Mouse (Mus musculus): ENCODE results near the gene Fam57b. TPM values are rescaled to one million over a fixed set of nuclear protein-coding genes. Genes with fewer than 3 reads are reported as not detected.
A peak's percentile ranks its signal among the peaks of the same experiment; 100 is the strongest.

The Fam57b gene
- polyA plus RNA-seq, 1 experiment = 0.08 TPM

DNA sequence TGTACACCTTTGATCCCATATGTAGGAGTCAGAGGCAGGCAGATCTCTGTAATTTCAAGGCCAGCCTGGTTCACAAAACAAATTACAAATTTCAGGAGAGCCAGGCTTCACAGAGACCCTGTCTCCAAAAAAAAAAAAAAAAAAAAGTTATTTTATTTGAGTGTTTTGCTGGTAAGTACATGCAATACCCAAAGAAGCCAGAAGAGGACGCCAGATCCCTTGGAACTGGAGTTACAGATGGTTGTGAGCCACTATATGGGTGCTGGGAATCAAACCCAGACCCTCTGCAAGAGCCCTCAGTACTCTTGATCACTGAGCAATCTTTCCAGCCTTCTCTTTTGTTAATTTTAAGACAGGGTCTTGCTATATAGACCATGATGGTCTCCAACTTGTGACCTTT is 21.4 kb downstream of the Fam57b start:
- Histone ChIP-seq H3K27me3 (ENCODE audit: control insufficient read depth, insufficient read depth, insufficient read length) (peaks cover 15% of the 10 kb centered on the region), H3K36me3 (ENCODE audit: control insufficient read depth, insufficient read depth) (no peaks in the 10 kb centered on the region)
- no peak for TF ChIP-seq USF1 (IDR thresholded peaks at IDR 0.05; ENCODE audit: low read depth)

DNA sequence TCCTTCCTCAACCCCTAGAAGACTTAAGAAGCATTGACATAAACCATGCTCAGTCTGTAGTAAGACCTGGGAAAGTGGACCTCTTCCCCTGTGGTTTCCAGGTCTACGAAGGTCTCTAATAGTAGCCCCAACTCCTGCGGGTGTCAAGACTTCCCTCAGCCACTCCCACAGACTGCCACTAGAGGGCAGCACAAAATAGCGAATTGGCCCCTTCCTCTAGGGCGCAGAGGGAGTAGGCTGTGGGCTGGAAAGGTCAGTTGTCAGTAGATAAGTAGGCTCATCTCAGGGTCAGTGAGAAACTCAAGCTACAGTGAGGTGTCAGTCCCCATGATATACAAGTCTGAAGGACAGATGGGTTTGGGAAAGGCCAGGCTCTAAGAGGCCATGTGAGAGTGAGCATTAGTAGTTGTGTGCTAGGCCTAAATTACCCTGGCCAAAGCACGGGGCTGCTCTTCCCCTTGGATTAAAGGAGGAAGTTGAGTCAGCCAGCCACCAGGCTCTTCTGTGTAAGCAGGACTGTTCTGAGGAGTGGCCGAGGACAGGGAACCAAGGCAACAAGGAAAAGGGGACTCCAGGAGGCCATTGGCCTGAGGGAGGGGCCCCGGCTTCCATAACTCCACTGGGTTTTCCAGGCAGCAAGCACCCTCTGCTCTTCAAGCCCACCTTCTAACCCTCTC is 24.5 kb downstream of the Fam57b start:
- peaks cover 37% of the 10 kb centered on the region for H3K27me3 ChIP-seq (ENCODE audit: control insufficient read depth, insufficient read depth, insufficient read length)
- H3K36me3 ChIP-seq (ENCODE audit: control insufficient read depth, insufficient read depth) = no peaks in the 10 kb centered on the region
- H3K79me3 ChIP-seq (ENCODE audit: low read depth) = no peaks in the 10 kb centered on the region
- H3K79me2 ChIP-seq (ENCODE audit: control insufficient read depth, insufficient read depth) = no peaks in the 10 kb centered on the region
- TF ChIP-seq CTCF (IDR thresholded peaks at IDR 0.05; ENCODE audit: control insufficient read depth, insufficient read depth, insufficient read length) (peak; percentile 86), FOSL1 (IDR thresholded peaks at IDR 0.05; ENCODE audit: insufficient read depth, low read length, poor library complexity, severe bottlenecking) (no peak)
- H3ac ChIP-seq (ENCODE audit: control insufficient read depth, insufficient read length, low read depth) = no peak overlapping the region
- H3K4me3 ChIP-seq (ENCODE audit: insufficient read depth, poor library complexity, severe bottlenecking) = no peak overlapping the region

More for the DNA sequence above, 21.4 kb downstream of the Fam57b start:
- Histone ChIP-seq H3K4me3 (ENCODE audit: insufficient read depth, poor library complexity, severe bottlenecking) (no peak overlapping the region), H3K79me3 (ENCODE audit: low read depth) (no peaks in the 10 kb centered on the region), H3K79me2 (ENCODE audit: control insufficient read depth, insufficient read depth) (no peaks in the 10 kb centered on the region), H3ac (ENCODE audit: control insufficient read depth, insufficient read length, low read depth) (no peak overlapping the region)

DNA sequence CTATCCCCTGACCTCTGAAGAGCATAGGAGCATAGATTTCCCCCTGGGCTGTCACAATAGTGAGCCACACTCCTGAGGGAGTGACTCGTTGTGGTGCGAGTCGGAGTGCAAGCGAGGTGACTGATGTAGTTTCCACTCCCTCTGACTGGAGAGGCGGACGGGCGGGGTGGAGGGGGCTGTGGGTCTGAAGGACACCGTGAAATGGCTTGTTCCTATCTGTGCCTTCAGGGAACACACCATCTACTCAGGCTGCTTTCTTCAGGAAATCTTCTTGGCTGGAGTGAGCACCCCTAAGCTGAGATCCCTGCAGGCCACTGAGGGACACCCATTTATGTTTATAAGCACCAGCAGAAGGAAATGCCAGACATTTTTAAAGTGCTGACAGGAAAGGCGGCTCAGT is 25.3 kb downstream of the Fam57b start:
- no peak overlapping the region for H3ac ChIP-seq (ENCODE audit: control insufficient read depth, insufficient read length, low read depth)
- no peaks in the 10 kb centered on the region for H3K79me2 ChIP-seq (ENCODE audit: control insufficient read depth, insufficient read depth)
- TF ChIP-seq MYOG (IDR thresholded peaks at IDR 0.05; ENCODE audit: control insufficient read depth, extremely low read depth, insufficient read length) (no peak), CTCF (IDR thresholded peaks at IDR 0.05; ENCODE audit: control insufficient read depth, insufficient read depth, insufficient read length) (no peak), CEBPB (IDR thresholded peaks at IDR 0.05; ENCODE audit: low read depth) (no peak), MYOD1 (IDR thresholded peaks at IDR 0.05; ENCODE audit: control insufficient read depth, insufficient read length, low read depth) (no peak), MAX (IDR thresholded peaks at IDR 0.05) (no peak), USF1 (IDR thresholded peaks at IDR 0.05; ENCODE audit: low read depth) (no peak), FOSL1 (IDR thresholded peaks at IDR 0.05; ENCODE audit: insufficient read depth, low read length, poor library complexity, severe bottlenecking) (no peak)
- no peaks in the 10 kb centered on the region for H3K79me3 ChIP-seq (ENCODE audit: low read depth)
- no peaks in the 10 kb centered on the region for H3K36me3 ChIP-seq (ENCODE audit: control insufficient read depth, insufficient read depth)
- peaks cover 45% of the 10 kb centered on the region for H3K27me3 ChIP-seq (ENCODE audit: control insufficient read depth, insufficient read depth, insufficient read length)
- H3K4me3 ChIP-seq (ENCODE audit: insufficient read depth, poor library complexity, severe bottlenecking) = no peak overlapping the region

DNA sequence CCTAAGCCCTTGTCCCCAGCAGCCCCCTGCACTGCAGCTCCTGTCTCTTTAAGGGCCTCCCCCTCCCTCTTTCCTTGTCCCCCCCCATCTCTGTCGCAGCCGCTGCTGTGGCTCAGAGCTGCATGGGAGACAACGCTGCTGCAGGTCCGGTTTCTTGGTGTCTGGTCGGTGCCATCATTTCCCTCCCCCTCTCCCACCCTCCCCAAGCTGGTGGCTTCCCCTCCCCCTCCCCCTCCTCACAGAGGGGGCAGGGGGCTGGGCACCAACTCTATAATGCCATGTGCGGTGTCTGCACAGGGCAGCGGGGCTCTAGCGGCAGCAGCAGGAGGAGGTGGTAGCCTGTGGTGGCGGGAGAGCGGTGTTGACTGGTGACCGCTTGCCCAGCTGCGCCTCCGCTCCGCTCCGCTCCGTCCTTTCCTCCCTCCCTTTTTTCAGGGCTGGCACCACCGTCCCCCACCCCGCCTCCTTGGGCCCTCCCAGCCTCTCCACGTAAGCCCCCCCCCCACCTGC is 25.8 kb downstream of the Fam57b start:
- Histone ChIP-seq H3K79me3 (ENCODE audit: low read depth) (no peaks in the 10 kb centered on the region), H3K27me3 (ENCODE audit: control insufficient read depth, insufficient read depth, insufficient read length) (peaks cover 47% of the 10 kb centered on the region), H3K4me3 (ENCODE audit: insufficient read depth, poor library complexity, severe bottlenecking) (no peak overlapping the region), H3ac (ENCODE audit: control insufficient read depth, insufficient read length, low read depth) (no peak overlapping the region), H3K79me2 (ENCODE audit: control insufficient read depth, insufficient read depth) (no peaks in the 10 kb centered on the region), H3K36me3 (ENCODE audit: control insufficient read depth, insufficient read depth) (no peaks in the 10 kb centered on the region)
- no peak for TF ChIP-seq FOSL1 (IDR thresholded peaks at IDR 0.05; ENCODE audit: insufficient read depth, low read length, poor library complexity, severe bottlenecking)
- TF ChIP-seq MYOG (IDR thresholded peaks at IDR 0.05; ENCODE audit: control insufficient read depth, extremely low read depth, insufficient read length) = no peak
- no peak for TF ChIP-seq USF1 (IDR thresholded peaks at IDR 0.05; ENCODE audit: low read depth)
- no peak for TF ChIP-seq MAX (IDR thresholded peaks at IDR 0.05)
- no peak for TF ChIP-seq MYOD1 (IDR thresholded peaks at IDR 0.05; ENCODE audit: control insufficient read depth, insufficient read length, low read depth)
- TF ChIP-seq CTCF (IDR thresholded peaks at IDR 0.05; ENCODE audit: control insufficient read depth, insufficient read depth, insufficient read length) = no peak
- TF ChIP-seq CEBPB (IDR thresholded peaks at IDR 0.05; ENCODE audit: low read depth) = no peak

DNA sequence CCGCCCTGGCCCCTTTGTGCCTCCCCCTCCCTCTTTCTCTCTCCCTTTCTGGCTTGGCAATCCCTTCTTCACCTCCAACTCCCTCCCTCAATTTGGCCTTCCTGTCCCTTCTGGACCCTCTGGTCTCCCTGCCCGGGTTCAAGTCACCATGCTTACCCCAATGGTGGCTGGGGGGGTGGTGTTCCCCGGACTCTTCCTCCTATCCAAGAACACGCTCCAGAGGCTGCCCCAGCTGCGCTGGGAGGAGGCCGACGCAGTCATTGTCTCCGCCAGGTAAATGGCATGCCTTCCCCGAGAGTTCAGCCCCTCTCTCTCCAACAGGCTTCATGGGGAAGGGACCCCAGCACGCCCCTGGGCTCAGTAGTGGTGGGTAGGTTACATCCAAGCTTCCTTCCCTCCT is 26.5 kb downstream of the Fam57b start:
- TF ChIP-seq CTCF (IDR thresholded peaks at IDR 0.05; ENCODE audit: control insufficient read depth, insufficient read depth, insufficient read length) = no peak
- no peak for TF ChIP-seq MYOG (IDR thresholded peaks at IDR 0.05; ENCODE audit: control insufficient read depth, extremely low read depth, insufficient read length)
- no peak for TF ChIP-seq MYOD1 (IDR thresholded peaks at IDR 0.05; ENCODE audit: control insufficient read depth, insufficient read length, low read depth)
- TF ChIP-seq FOSL1 (IDR thresholded peaks at IDR 0.05; ENCODE audit: insufficient read depth, low read length, poor library complexity, severe bottlenecking) = no peak
- TF ChIP-seq MAX (IDR thresholded peaks at IDR 0.05) = no peak
- no peak for TF ChIP-seq USF1 (IDR thresholded peaks at IDR 0.05; ENCODE audit: low read depth)
- TF ChIP-seq CEBPB (IDR thresholded peaks at IDR 0.05; ENCODE audit: low read depth) = no peak
- Histone ChIP-seq H3K4me3 (ENCODE audit: insufficient read depth, poor library complexity, severe bottlenecking) (no peak overlapping the region), H3K27me3 (ENCODE audit: control insufficient read depth, insufficient read depth, insufficient read length) (peaks cover 53% of the 10 kb centered on the region)

DNA sequence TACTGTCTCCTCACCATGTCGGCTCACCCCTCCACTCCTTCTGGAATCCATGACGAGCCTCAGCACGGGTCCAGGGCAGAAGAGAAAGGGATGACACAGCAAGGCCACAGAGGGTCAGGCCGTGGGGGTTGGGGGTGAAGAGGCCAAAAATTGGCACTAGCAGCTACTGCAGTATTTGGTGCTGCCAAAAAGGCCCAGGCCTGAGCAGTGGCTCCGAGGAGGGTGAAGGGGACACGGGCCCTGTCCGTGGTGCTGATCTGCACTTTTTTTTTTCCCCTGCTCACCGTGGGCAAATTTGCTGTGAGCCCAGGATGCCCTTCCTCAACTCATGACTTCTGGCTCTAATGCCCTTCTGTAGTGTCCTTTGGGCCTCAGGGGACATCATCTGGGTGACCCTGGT is 27.9 kb downstream of the Fam57b start:
- Histone ChIP-seq H3K4me3 (ENCODE audit: insufficient read depth, poor library complexity, severe bottlenecking) (no peak overlapping the region), H3K27me3 (ENCODE audit: control insufficient read depth, insufficient read depth, insufficient read length) (peaks cover 68% of the 10 kb centered on the region), H3K36me3 (ENCODE audit: control insufficient read depth, insufficient read depth) (no peaks in the 10 kb centered on the region), H3ac (ENCODE audit: control insufficient read depth, insufficient read length, low read depth) (no peak overlapping the region), H3K79me3 (ENCODE audit: low read depth) (no peaks in the 10 kb centered on the region), H3K79me2 (ENCODE audit: control insufficient read depth, insufficient read depth) (no peaks in the 10 kb centered on the region)
- TF ChIP-seq CEBPB (IDR thresholded peaks at IDR 0.05; ENCODE audit: low read depth) = no peak
- no peak for TF ChIP-seq MYOD1 (IDR thresholded peaks at IDR 0.05; ENCODE audit: control insufficient read depth, insufficient read length, low read depth)
- no peak for TF ChIP-seq CTCF (IDR thresholded peaks at IDR 0.05; ENCODE audit: control insufficient read depth, insufficient read depth, insufficient read length)
- TF ChIP-seq FOSL1 (IDR thresholded peaks at IDR 0.05; ENCODE audit: insufficient read depth, low read length, poor library complexity, severe bottlenecking) = no peak
- TF ChIP-seq MYOG (IDR thresholded peaks at IDR 0.05; ENCODE audit: control insufficient read depth, extremely low read depth, insufficient read length) = no peak
- TF ChIP-seq MAX (IDR thresholded peaks at IDR 0.05) = no peak
- no peak for TF ChIP-seq USF1 (IDR thresholded peaks at IDR 0.05; ENCODE audit: low read depth)

More for the DNA sequence above, 26.5 kb downstream of the Fam57b start:
- no peaks in the 10 kb centered on the region for H3K79me2 ChIP-seq (ENCODE audit: control insufficient read depth, insufficient read depth)
- H3ac ChIP-seq (ENCODE audit: control insufficient read depth, insufficient read length, low read depth) = no peak overlapping the region
- H3K36me3 ChIP-seq (ENCODE audit: control insufficient read depth, insufficient read depth) = no peaks in the 10 kb centered on the region
- no peaks in the 10 kb centered on the region for H3K79me3 ChIP-seq (ENCODE audit: low read depth)
